Mouse (Mus musculus) heart, postnatal 0 days (tissue): ENCODE measurements around the gene Tppp.

ENCODE experiments used
- CTCF ChIP-seq: IDR thresholded peaks from 2 replicates; pipeline ENCODE4 v1.5.1; 2016; ENCODE audit warnings: antibody characterized with exemption, control low read depth, low read depth
- EP300 ChIP-seq: IDR thresholded peaks from 2 replicates; pipeline ENCODE4 v1.6.1; 2016; ENCODE audit warnings: antibody characterized with exemption, low read depth

DNA sequence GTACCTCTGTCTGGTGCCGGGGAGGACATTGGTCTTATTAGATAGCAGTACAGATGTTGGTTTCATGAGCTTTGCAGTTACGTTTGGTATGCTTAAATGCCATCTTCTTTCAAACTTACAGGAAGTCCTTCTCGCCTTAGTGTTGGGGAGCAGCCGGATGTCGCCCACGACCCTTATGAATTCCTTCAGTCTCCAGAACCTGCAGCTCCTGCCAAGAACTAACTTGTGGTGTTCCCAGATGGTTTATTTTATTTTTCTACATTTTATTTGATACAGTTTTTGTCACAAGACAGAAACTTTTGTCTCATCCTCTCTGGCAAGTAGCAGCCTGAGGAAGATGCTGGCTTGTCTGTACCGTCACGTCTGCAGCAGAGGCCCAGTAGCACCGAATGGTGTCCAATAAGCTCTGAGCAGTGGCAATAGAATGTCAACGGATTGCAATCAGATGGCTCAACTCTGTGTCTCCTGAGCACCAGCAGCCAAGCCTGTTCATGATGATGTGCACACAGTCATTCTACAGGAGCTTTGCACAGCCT lies 49.0 kb upstream of the Tppp start:
- TF ChIP-seq EP300 (no peak), CTCF (no peak)
